9 mouse cellular contexts compared by ENCODE assay signal in the genomic region with DNA sequence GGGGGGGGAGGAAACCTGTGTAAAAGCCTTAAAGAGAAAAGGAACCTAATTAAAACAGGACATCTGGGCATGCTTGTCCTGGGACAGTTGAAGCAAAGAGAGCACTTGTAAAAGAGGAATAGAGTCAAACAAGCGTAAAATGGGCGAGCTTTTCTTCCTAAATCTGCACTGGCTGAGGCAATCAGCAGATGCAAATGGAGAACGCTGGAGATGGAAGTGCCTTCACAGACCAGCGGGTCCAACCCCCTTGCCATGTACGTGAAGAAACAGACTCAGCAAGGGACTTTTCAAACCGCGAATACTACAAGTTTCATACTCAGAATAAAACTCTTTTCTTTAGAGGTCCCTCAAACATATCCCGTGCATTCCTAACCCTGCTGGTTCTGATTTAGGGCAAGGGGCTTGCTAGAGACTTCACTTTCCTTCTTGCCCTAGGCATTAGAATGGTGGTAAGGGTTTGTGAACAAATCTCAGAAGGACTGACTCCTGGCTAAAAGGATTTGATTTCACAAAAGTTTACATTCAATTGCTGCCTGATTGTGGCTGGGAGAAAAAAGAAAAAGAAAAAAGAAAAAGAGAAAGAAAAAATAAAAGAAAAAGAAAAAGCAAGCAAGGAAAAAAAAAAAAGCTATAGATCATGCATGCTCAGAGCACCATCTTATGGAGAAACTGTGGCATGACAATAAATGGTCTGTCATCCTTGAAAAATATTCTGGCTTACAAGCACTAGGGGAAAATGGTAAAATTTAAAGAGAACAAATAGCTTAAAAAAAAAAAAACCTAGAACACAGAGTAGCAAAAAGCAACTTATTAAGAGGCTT.
DNase-seq lines count a peak whose midpoint lies in the region; ATAC-seq and TF ChIP-seq lines count a peak whose summit lies in the region.
"Had no signal": no experiment of that assay in that cellular context is flagged by ENCODE, and none has a peak within 500 bp of the region (broad histone marks: within the 10 kb centered on the region; RNA-seq: fewer than 3 reads in every experiment).

No protein-coding gene starts in this region.

- no peak for ATAC-seq in kidney, postnatal 0 days (replicated peaks; ENCODE audit: low FRiP score, low read depth)
- no peak for ATAC-seq in kidney, embryonic 15.5 days (replicated peaks; ENCODE audit: low FRiP score)
- peak; percentile 83 for ATAC-seq in forebrain, embryonic 12.5 days (ENCODE audit: low FRiP score)
- no peak for ATAC-seq in midbrain, embryonic 16.5 days
- ATAC-seq in frontal cortex, adult (ENCODE audit: low TSS enrichment), result no peak

- no peaks in the 10 kb centered on the region for H3K9me3 ChIP-seq in kidney, postnatal 0 days (replicated peaks; ENCODE audit: low read length)
- no peaks in the 10 kb centered on the region for H3K9me3 ChIP-seq in kidney, embryonic 15.5 days (replicated peaks)
- no peaks in the 10 kb centered on the region for H3K9me3 ChIP-seq in forebrain, embryonic 12.5 days
- no peaks in the 10 kb centered on the region for H3K9me3 ChIP-seq in midbrain, embryonic 16.5 days (replicated peaks; ENCODE audit: control insufficient read depth, low read length, poor library complexity, severe bottlenecking)
- H3K9me3 ChIP-seq: heart, embryonic 15.5 days had no signal

- DNase-seq in kidney, postnatal 0 days (ENCODE audit: low spot score), result peak; percentile 47
- peak; percentile 59 for DNase-seq in NIH3T3 (ENCODE audit: low read depth)
- DNase-seq in natural killer cell, adult 2 months (ENCODE audit: low spot score in 2 of 2), result no peak
- no peak for DNase-seq in lung, adult 2 months

- no peaks in the 10 kb centered on the region for H3K27me3 ChIP-seq in kidney, postnatal 0 days (ENCODE audit: insufficient read depth, low read length)
- H3K27me3 ChIP-seq in kidney, embryonic 15.5 days, result no peaks in the 10 kb centered on the region
- H3K27me3 ChIP-seq in forebrain, embryonic 12.5 days, result no peaks in the 10 kb centered on the region
- H3K27me3 ChIP-seq in midbrain, embryonic 16.5 days (ENCODE audit: control insufficient read depth, insufficient read depth, low read depth, low read length), result no peaks in the 10 kb centered on the region; the same call in 1 of the 2 replicates
- H3K27me3 ChIP-seq: heart, embryonic 15.5 days had no signal

- no peak overlapping the region for H3K4me3 ChIP-seq in kidney, postnatal 0 days (replicated peaks; ENCODE audit: low read depth, low read length)
- no peak overlapping the region for H3K4me3 ChIP-seq in kidney, embryonic 15.5 days (replicated peaks)
- no peak overlapping the region for H3K4me3 ChIP-seq in forebrain, embryonic 12.5 days (replicated peaks)
- H3K4me3 ChIP-seq in midbrain, embryonic 16.5 days (ENCODE audit: low read depth, low read length), result no peak overlapping the region
- H3K4me3 ChIP-seq in lung, adult 2 months (replicated peaks; ENCODE audit: extremely low read depth, low read depth, low read length), result no peak overlapping the region
- H3K4me3 ChIP-seq: heart, embryonic 15.5 days had no signal

- H3K36me3 ChIP-seq in kidney, postnatal 0 days (ENCODE audit: insufficient read depth, low read length), result no peaks in the 10 kb centered on the region
- peaks cover 5% of the 10 kb centered on the region; the same call in 1 of the 2 replicates for H3K36me3 ChIP-seq in kidney, embryonic 15.5 days
- H3K36me3 ChIP-seq in forebrain, embryonic 12.5 days (replicated peaks), result no peaks in the 10 kb centered on the region
- no peaks in the 10 kb centered on the region for H3K36me3 ChIP-seq in midbrain, embryonic 16.5 days (ENCODE audit: control insufficient read depth, insufficient read depth, low read length)
- H3K36me3 ChIP-seq: heart, embryonic 15.5 days had no signal

- no peak overlapping the region for H3K27ac ChIP-seq in kidney, postnatal 0 days
- H3K27ac ChIP-seq in kidney, embryonic 15.5 days, result no peak overlapping the region
- H3K27ac ChIP-seq in forebrain, embryonic 12.5 days, result peak overlapping the region; percentile 74; the same call in 1 of the 2 replicates
- no peak overlapping the region for H3K27ac ChIP-seq in midbrain, embryonic 16.5 days (ENCODE audit: low read length)
- H3K27ac ChIP-seq: heart, embryonic 15.5 days had no signal

- WGBS in kidney, postnatal 0 days, result 47% methylated on average over 8 of the region's 8 CpGs
- WGBS in kidney, embryonic 15.5 days, result 35% methylated on average over 8 of the region's 8 CpGs
- WGBS in forebrain, embryonic 12.5 days, result 11% methylated on average over 8 of the region's 8 CpGs
- WGBS in midbrain, embryonic 16.5 days, result 19% methylated on average over 8 of the region's 8 CpGs
- WGBS in lung, adult 2 months, result 56% methylated on average over 8 of the region's 8 CpGs

- peak; percentile 67 for TF ChIP-seq CTCF in kidney, postnatal 0 days (IDR thresholded peaks at IDR 0.05; ENCODE audit: low read depth)
- no peak for TF ChIP-seq CTCF in lung, adult 2 months (IDR thresholded peaks at IDR 0.05; ENCODE audit: insufficient read depth, low read length)

- H3K9ac ChIP-seq in kidney, postnatal 0 days (ENCODE audit: low read depth, low read length), result no peak overlapping the region
- no peak overlapping the region for H3K9ac ChIP-seq in kidney, embryonic 15.5 days
- no peak overlapping the region for H3K9ac ChIP-seq in forebrain, embryonic 12.5 days
- no peak overlapping the region for H3K9ac ChIP-seq in midbrain, embryonic 16.5 days (ENCODE audit: low read depth, low read length)
- H3K9ac ChIP-seq: heart, embryonic 15.5 days had no signal

- no peak for TF ChIP-seq POLR2A in lung, adult 2 months (IDR thresholded peaks at IDR 0.05; ENCODE audit: borderline replicate concordance, extremely low read depth, low read depth, low read length)

- H3K4me1 ChIP-seq in kidney, postnatal 0 days (replicated peaks; ENCODE audit: insufficient read depth, low read length), result no peaks in the 10 kb centered on the region
- H3K4me1 ChIP-seq in kidney, embryonic 15.5 days, result 0 out of 2 replicates have a peak, but pooled peaks cover 2% of the 10 kb centered on the region
- peaks cover 4% of the 10 kb centered on the region; the same call in 1 of the 2 replicates for H3K4me1 ChIP-seq in forebrain, embryonic 12.5 days
- H3K4me1 ChIP-seq in midbrain, embryonic 16.5 days (ENCODE audit: control insufficient read depth, insufficient read depth, low read length), result peaks cover 2% of the 10 kb centered on the region; the same call in 1 of the 2 replicates
- H3K4me1 ChIP-seq in lung, adult 2 months (ENCODE audit: control insufficient read depth, insufficient read depth, low read length), result no peaks in the 10 kb centered on the region
- H3K4me1 ChIP-seq: heart, embryonic 15.5 days had no signal

- H3K4me2 ChIP-seq in kidney, postnatal 0 days (ENCODE audit: low read length), result 0 out of 2 replicates have a peak overlapping the region, but pooled peaks have one; percentile 1
- H3K4me2 ChIP-seq in kidney, embryonic 15.5 days, result no peak overlapping the region
- peak overlapping the region; percentile 43 for H3K4me2 ChIP-seq in forebrain, embryonic 12.5 days
- peak overlapping the region; percentile 39 for H3K4me2 ChIP-seq in midbrain, embryonic 16.5 days (ENCODE audit: low read length)
- H3K4me2 ChIP-seq: heart, embryonic 15.5 days had no signal

Comparison
In these comparisons a context has a peak if more than half of its experiments do, and no peak if none do; other contexts are left out.
1. DNase-seq: peak in kidney, postnatal 0 days (single experiment) and NIH3T3 (single experiment); none in natural killer cell, adult 2 months (0 of 2) and lung, adult 2 months (single experiment).